Mouse (Mus musculus): ENCODE measurements around the gene Rrnad1. TPM values are rescaled to one million over a fixed set of nuclear protein-coding genes. Genes with fewer than 3 reads are reported as not detected.
"Not testable (repeated sequence)": the region's sequence is repeated elsewhere in the genome, so short reads cannot be mapped to it uniquely, and the experiment has no call there.

Gene Rrnad1
- polyA plus RNA-seq, 1 experiment from 2014 or later = 6.1 TPM

DNA sequence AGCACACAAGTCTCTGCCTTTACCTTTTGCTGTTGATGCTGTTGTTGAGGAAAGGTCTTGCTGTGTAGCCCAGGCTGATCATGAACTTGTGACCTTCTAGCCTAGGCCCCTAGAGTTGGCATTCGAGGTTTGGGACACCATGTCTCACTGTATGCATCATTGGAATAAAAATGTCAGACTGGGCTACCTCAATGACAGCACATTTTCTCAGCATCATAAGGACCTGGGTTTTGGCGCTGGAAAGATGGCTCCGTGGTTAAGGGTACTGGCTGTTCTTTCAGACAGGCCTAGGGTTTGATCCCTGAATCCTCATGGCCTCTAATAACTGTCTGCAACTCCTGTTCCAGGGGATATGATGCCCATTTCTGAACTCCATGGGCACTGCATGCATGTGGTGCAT, 30.7 kb downstream of the Rrnad1 start:
- no peaks in the 10 kb centered on the region for H3K9me3 ChIP-seq (ENCODE audit: control insufficient read depth)
- WGBS = 83% methylated on average over 3 of the region's 3 CpGs
- H3K4me1 ChIP-seq (replicated peaks; ENCODE audit: control insufficient read depth, insufficient read depth, low read length) = no peaks in the 10 kb centered on the region
- no peaks in the 10 kb centered on the region for H3K36me3 ChIP-seq (ENCODE audit: control insufficient read depth, insufficient read depth)
- no peak for TF ChIP-seq CTCF (IDR thresholded peaks at IDR 0.05; ENCODE audit: low read depth)
- H3K4me2 ChIP-seq (replicated peaks; ENCODE audit: low read depth) = no peak overlapping the region
- ATAC-seq = no peak
- H3K9ac ChIP-seq (ENCODE audit: low read depth, low read length) = no peak overlapping the region
- no peaks in the 10 kb centered on the region for H3K27me3 ChIP-seq (replicated peaks; ENCODE audit: control insufficient read depth, insufficient read depth, low read length)
- H3K27ac ChIP-seq (ENCODE audit: low read depth, low read length) = no peak overlapping the region
- no peak overlapping the region for H3K4me3 ChIP-seq (ENCODE audit: low read depth, low read length)

DNA sequence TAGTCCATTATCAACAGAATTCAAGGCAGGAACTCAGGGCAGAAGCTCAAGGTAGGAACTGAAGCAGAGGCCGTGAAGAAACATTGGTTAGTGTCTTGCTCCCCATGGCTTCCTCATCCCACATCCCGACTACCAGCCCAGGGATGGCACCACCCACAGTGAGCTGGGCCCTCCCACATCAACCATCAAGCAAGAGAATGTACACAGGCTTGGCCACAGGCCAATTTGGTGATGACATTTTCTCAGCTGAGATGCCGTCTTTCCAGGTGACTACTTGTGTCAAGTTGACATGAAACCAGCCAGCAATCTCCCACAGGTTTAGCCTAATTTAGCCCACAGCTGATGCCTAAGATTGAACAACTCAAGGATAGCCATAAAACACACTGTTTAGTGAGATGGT, 31.3 kb downstream of the Rrnad1 start:
- WGBS = 61% methylated on average over 3 of the region's 3 CpGs
- H3K9ac ChIP-seq (ENCODE audit: low read depth, low read length) = no peak overlapping the region
- no peaks in the 10 kb centered on the region for H3K27me3 ChIP-seq (replicated peaks; ENCODE audit: control insufficient read depth, insufficient read depth, low read length)
- H3K4me1 ChIP-seq (replicated peaks; ENCODE audit: control insufficient read depth, insufficient read depth, low read length) = no peaks in the 10 kb centered on the region
- no peak for ATAC-seq
- H3K27ac ChIP-seq (ENCODE audit: low read depth, low read length) = no peak overlapping the region
- no peaks in the 10 kb centered on the region for H3K9me3 ChIP-seq (ENCODE audit: control insufficient read depth)
- no peak for TF ChIP-seq CTCF (IDR thresholded peaks at IDR 0.05; ENCODE audit: low read depth)
- no peak overlapping the region for H3K4me3 ChIP-seq (ENCODE audit: low read depth, low read length)
- no peak overlapping the region for H3K4me2 ChIP-seq (replicated peaks; ENCODE audit: low read depth)
- H3K36me3 ChIP-seq (ENCODE audit: control insufficient read depth, insufficient read depth) = no peaks in the 10 kb centered on the region

DNA sequence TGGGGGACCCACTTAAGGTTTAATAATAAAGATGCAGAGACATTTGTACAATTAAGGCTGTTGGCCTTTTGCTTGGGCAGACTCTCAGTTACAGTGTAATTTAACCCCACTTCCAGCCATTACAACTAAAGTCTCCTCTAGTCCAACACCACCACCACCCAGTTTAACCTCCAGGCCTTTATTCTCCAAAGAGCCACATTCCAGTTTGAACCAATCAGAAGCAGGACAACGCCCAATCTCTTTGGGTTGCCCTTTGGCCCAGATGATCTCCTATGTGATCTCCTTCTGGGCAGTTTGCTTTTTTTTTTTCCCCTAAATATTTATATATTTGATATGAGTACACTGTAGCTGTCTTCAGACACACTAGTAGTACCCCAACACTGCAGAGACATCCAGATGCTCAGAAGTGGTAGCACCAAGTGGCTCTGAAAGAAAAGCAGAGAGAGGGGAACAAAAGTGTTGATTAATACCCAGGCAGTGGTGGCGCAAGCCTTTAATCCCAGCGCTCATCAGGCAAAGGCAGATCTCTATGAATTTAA, 37.1 kb downstream of the Rrnad1 start:
- ATAC-seq = no peak
- Histone ChIP-seq H3K4me1 (replicated peaks; ENCODE audit: control insufficient read depth, insufficient read depth, low read length) (no peaks in the 10 kb centered on the region), H3K27me3 (replicated peaks; ENCODE audit: control insufficient read depth, insufficient read depth, low read length) (no peaks in the 10 kb centered on the region), H3K9me3 (ENCODE audit: control insufficient read depth) (no peaks in the 10 kb centered on the region), H3K27ac (ENCODE audit: low read depth, low read length) (no peak overlapping the region), H3K9ac (ENCODE audit: low read depth, low read length) (no peak overlapping the region), H3K36me3 (ENCODE audit: control insufficient read depth, insufficient read depth) (no peaks in the 10 kb centered on the region), H3K4me2 (replicated peaks; ENCODE audit: low read depth) (no peak overlapping the region), H3K4me3 (ENCODE audit: low read depth, low read length) (no peak overlapping the region)
- TF ChIP-seq CTCF (IDR thresholded peaks at IDR 0.05; ENCODE audit: low read depth) = no peak
- 74% methylated on average over 3 of the region's 3 CpGs for WGBS

DNA sequence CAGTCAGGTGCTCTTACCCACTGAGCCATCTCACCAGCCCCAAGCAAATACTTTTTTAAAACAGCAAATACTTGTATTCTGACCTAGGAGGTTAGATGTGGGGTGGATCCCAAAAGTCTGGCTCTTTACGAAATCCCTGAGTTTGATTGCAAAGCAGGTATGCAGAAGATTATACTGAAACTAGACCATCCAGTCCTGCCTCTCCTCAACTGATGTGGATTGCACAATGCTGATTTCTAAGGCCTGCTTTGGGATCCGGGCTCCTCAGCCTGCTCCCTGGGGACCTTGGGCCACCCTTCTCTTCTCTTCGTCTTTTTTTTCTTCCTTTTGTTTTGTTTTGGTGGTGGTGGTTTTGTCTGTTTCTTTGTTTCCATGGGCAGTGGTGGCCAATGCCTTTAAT, 39.0 kb downstream of the Rrnad1 start:
- Histone ChIP-seq H3K9me3 (ENCODE audit: control insufficient read depth) (no peaks in the 10 kb centered on the region), H3K36me3 (ENCODE audit: control insufficient read depth, insufficient read depth) (no peaks in the 10 kb centered on the region), H3K4me1 (replicated peaks; ENCODE audit: control insufficient read depth, insufficient read depth, low read length) (no peaks in the 10 kb centered on the region), H3K4me3 (ENCODE audit: low read depth, low read length) (no peak overlapping the region), H3K9ac (ENCODE audit: low read depth, low read length) (no peak overlapping the region), H3K27me3 (replicated peaks; ENCODE audit: control insufficient read depth, insufficient read depth, low read length) (no peaks in the 10 kb centered on the region), H3K4me2 (replicated peaks; ENCODE audit: low read depth) (no peak overlapping the region), H3K27ac (ENCODE audit: low read depth, low read length) (no peak overlapping the region)
- no peak for ATAC-seq
- no peak for TF ChIP-seq CTCF (IDR thresholded peaks at IDR 0.05; ENCODE audit: low read depth)
- 62% methylated on average over 3 of the region's 3 CpGs for WGBS

DNA sequence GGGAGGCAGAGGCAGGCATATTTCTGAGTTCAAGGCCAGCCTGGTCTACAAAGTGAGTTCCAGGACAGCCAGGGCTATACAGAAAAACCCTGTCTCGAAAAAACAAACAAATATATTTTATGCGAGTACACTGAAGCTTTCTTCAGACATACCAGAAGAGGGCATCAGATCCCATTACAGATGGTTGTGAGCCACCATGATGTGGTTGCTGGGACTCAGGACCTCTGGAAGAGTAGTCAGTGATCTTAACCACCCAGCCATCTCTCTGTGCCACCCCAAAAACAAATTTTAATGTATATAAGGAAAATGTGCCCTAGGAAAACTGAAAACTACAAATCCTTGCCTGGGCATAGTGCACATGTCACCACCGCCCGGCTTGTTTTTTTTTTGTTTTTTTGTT, 43.1 kb downstream of the Rrnad1 start:
- H3K4me1 ChIP-seq (replicated peaks; ENCODE audit: control insufficient read depth, insufficient read depth, low read length); H3K36me3 ChIP-seq (ENCODE audit: control insufficient read depth, insufficient read depth); H3K4me3 ChIP-seq (ENCODE audit: low read depth, low read length); H3K9ac ChIP-seq (ENCODE audit: low read depth, low read length); ATAC-seq; H3K9me3 ChIP-seq (ENCODE audit: control insufficient read depth); H3K27ac ChIP-seq (ENCODE audit: low read depth, low read length); H3K27me3 ChIP-seq (replicated peaks; ENCODE audit: control insufficient read depth, insufficient read depth, low read length); H3K4me2 ChIP-seq (replicated peaks; ENCODE audit: low read depth): not testable (repeated sequence)
- TF ChIP-seq CTCF (IDR thresholded peaks at IDR 0.05; ENCODE audit: low read depth) = peak; percentile 41
- WGBS = 89% methylated on average over 4 of the region's 4 CpGs

DNA sequence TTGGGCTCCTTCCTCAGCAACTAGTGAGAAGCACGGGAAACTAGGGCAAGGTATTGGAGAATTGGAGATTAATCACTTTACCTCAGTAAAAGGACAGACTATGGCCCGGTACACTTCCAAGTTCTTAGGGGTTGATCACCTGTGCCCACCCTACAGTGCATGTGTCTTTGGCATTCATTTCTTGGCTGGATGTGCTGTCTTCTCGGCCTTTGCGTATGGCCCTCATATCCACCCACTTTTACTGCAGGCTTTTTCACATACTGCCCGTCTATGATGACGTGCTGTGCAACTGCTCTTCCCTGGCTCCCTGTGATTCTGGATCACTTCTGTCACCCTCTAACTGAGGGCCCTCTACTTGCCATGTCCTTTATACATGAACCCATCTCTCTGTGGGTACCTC, 44.1 kb downstream of the Rrnad1 start:
- peak overlapping the region; percentile 55; the same call in 1 of the 2 replicates for H3K4me2 ChIP-seq (replicated peaks; ENCODE audit: low read depth)

DNA sequence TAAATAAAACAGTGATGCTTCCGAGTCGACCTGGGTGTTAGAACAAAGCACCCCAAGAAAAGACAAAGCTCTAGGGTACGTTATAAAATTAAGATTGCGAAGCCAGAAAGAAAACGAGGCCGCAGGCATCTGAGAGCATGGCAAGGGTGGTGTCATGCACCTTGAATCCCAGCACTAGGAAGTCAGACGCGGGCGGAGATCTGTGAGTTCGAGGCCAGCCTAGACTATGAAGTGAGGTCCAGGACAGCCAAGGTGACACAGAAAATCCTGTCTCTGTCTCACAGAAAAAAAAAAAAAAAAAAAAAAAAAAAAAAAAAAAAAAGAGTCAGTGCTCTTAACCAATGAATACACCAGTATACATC, 44.5 kb downstream of the Rrnad1 start:
- no peaks in the 10 kb centered on the region for H3K9me3 ChIP-seq (ENCODE audit: control insufficient read depth)
- no peak overlapping the region for H3K27ac ChIP-seq (ENCODE audit: low read depth, low read length)
- H3K27me3 ChIP-seq (replicated peaks; ENCODE audit: control insufficient read depth, insufficient read depth, low read length) = no peaks in the 10 kb centered on the region
- ATAC-seq = no peak
- H3K36me3 ChIP-seq (ENCODE audit: control insufficient read depth, insufficient read depth) = no peaks in the 10 kb centered on the region
- H3K4me3 ChIP-seq (ENCODE audit: low read depth, low read length) = peak overlapping the region; percentile 84
- TF ChIP-seq CTCF (IDR thresholded peaks at IDR 0.05; ENCODE audit: low read depth) = no peak
- H3K9ac ChIP-seq (ENCODE audit: low read depth, low read length) = no peak overlapping the region
- peak overlapping the region; percentile 55 for H3K4me2 ChIP-seq (replicated peaks; ENCODE audit: low read depth)
- H3K4me1 ChIP-seq (replicated peaks; ENCODE audit: control insufficient read depth, insufficient read depth, low read length) = 0 out of 2 replicates have a peak, but pooled peaks cover 4% of the 10 kb centered on the region
- 12% methylated on average over 10 of the region's 10 CpGs for WGBS

More for the DNA sequence above, 44.1 kb downstream of the Rrnad1 start:
- no peaks in the 10 kb centered on the region for H3K9me3 ChIP-seq (ENCODE audit: control insufficient read depth)
- ATAC-seq = no peak
- no peak overlapping the region for H3K4me3 ChIP-seq (ENCODE audit: low read depth, low read length)
- 0 out of 2 replicates have a peak, but pooled peaks cover 4% of the 10 kb centered on the region for H3K4me1 ChIP-seq (replicated peaks; ENCODE audit: control insufficient read depth, insufficient read depth, low read length)
- TF ChIP-seq CTCF (IDR thresholded peaks at IDR 0.05; ENCODE audit: low read depth) = no peak
- H3K27ac ChIP-seq (ENCODE audit: low read depth, low read length) = no peak overlapping the region
- no peaks in the 10 kb centered on the region for H3K27me3 ChIP-seq (replicated peaks; ENCODE audit: control insufficient read depth, insufficient read depth, low read length)
- H3K36me3 ChIP-seq (ENCODE audit: control insufficient read depth, insufficient read depth) = no peaks in the 10 kb centered on the region
- no peak overlapping the region for H3K9ac ChIP-seq (ENCODE audit: low read depth, low read length)
- WGBS = 88% methylated on average over 6 of the region's 6 CpGs

All from intestine, postnatal 0 days (tissue).